In genomic region chr11:19014113-19014440, GRCm38 (mm10) we compare ENCODE assay signal across 7 mouse cellular contexts. TPM values are rescaled to one million over a fixed set of nuclear protein-coding genes. Genes with fewer than 3 reads are reported as not detected.
DNase-seq lines count a peak whose midpoint lies in the region; ATAC-seq and TF ChIP-seq lines count a peak whose summit lies in the region.

No protein-coding gene starts in this region.

- H3K4me1 ChIP-seq in neural tube, embryonic 11.5 days (ENCODE audit: control insufficient read depth, insufficient read depth, low read length): peaks cover 34% of the 10 kb centered on the region
- H3K4me1 ChIP-seq in forebrain, embryonic 16.5 days (replicated peaks; ENCODE audit: control insufficient read depth, insufficient read depth, low read length): peaks cover 22% of the 10 kb centered on the region
- H3K4me1 ChIP-seq in limb, embryonic 14.5 days (ENCODE audit: control insufficient read depth, insufficient read depth, low read length): no peaks in the 10 kb centered on the region; the same call in 1 of the 2 replicates
- H3K4me1 ChIP-seq in stomach, embryonic 14.5 days (ENCODE audit: control insufficient read depth, insufficient read depth, low read length): peaks cover 12% of the 10 kb centered on the region; the same call in 1 of the 2 replicates

- peak overlapping the region; percentile 98 for H3K27ac ChIP-seq in neural tube, embryonic 11.5 days (ENCODE audit: low read depth, low read length)
- no peak overlapping the region for H3K27ac ChIP-seq in forebrain, embryonic 16.5 days (ENCODE audit: low read length)
- H3K27ac ChIP-seq in limb, embryonic 14.5 days (replicated peaks; ENCODE audit: low read depth, low read length): no peak overlapping the region
- peak overlapping the region; percentile 100 for H3K27ac ChIP-seq in stomach, embryonic 14.5 days (ENCODE audit: low read length)

- no peak for ATAC-seq in neural tube, embryonic 11.5 days (ENCODE audit: insufficient read depth, low FRiP score, low TSS enrichment)
- ATAC-seq in forebrain, embryonic 16.5 days: no peak
- ATAC-seq in limb, embryonic 14.5 days (ENCODE audit: low FRiP score, low read depth): no peak
- ATAC-seq in stomach, embryonic 14.5 days (ENCODE audit: insufficient number of reproducible peaks, insufficient read depth, low FRiP score, low read depth): no peak
- ATAC-seq in frontal cortex, adult (ENCODE audit: low TSS enrichment): no peak

- H3K36me3 ChIP-seq in neural tube, embryonic 11.5 days (ENCODE audit: control insufficient read depth, insufficient read depth, low read length): no peaks in the 10 kb centered on the region; the same call in none of the 2 replicates
- H3K36me3 ChIP-seq in forebrain, embryonic 16.5 days (ENCODE audit: control insufficient read depth, insufficient read depth): no peaks in the 10 kb centered on the region
- no peaks in the 10 kb centered on the region for H3K36me3 ChIP-seq in limb, embryonic 14.5 days (ENCODE audit: control insufficient read depth, insufficient read depth, low read length)
- peaks cover 40% of the 10 kb centered on the region for H3K36me3 ChIP-seq in stomach, embryonic 14.5 days (ENCODE audit: control insufficient read depth, insufficient read depth, low read length)

- H3K27me3 ChIP-seq in neural tube, embryonic 11.5 days (ENCODE audit: control insufficient read depth, insufficient read depth, low read length): no peaks in the 10 kb centered on the region
- H3K27me3 ChIP-seq in forebrain, embryonic 16.5 days (replicated peaks; ENCODE audit: control insufficient read depth, insufficient read depth, low read length): peaks cover 18% of the 10 kb centered on the region
- peaks cover 87% of the 10 kb centered on the region for H3K27me3 ChIP-seq in limb, embryonic 14.5 days (ENCODE audit: control insufficient read depth, insufficient read depth, low read length)
- no peaks in the 10 kb centered on the region for H3K27me3 ChIP-seq in stomach, embryonic 14.5 days (ENCODE audit: control insufficient read depth, insufficient read depth, low read length)

- H3K4me2 ChIP-seq in neural tube, embryonic 11.5 days (ENCODE audit: low read depth): peak overlapping the region; percentile 92
- peak overlapping the region; percentile 57 for H3K4me2 ChIP-seq in forebrain, embryonic 16.5 days (ENCODE audit: low read length)
- peak overlapping the region; percentile 95 for H3K4me2 ChIP-seq in limb, embryonic 14.5 days (replicated peaks; ENCODE audit: low read depth, low read length, severe bottlenecking)
- H3K4me2 ChIP-seq in stomach, embryonic 14.5 days (replicated peaks; ENCODE audit: low read depth, low read length): peak overlapping the region; percentile 58

- H3K9ac ChIP-seq in neural tube, embryonic 11.5 days (ENCODE audit: low read length): peak overlapping the region; percentile 99
- peak overlapping the region; percentile 49 for H3K9ac ChIP-seq in forebrain, embryonic 16.5 days (replicated peaks; ENCODE audit: low read depth, low read length)
- peak overlapping the region; percentile 50; the same call in 1 of the 2 replicates for H3K9ac ChIP-seq in limb, embryonic 14.5 days (ENCODE audit: low read depth, low read length, severe bottlenecking)
- H3K9ac ChIP-seq in stomach, embryonic 14.5 days (replicated peaks; ENCODE audit: low read depth, low read length): peak overlapping the region; percentile 100

- no peak for TF ChIP-seq POLR2A in limb, embryonic 14.5 days (IDR thresholded peaks at IDR 0.05; ENCODE audit: borderline replicate concordance, extremely low read depth, insufficient read depth, insufficient read length)

- H3K4me3 ChIP-seq in neural tube, embryonic 11.5 days (ENCODE audit: low read depth, low read length): peak overlapping the region; percentile 89
- peak overlapping the region; percentile 47 for H3K4me3 ChIP-seq in forebrain, embryonic 16.5 days (replicated peaks; ENCODE audit: low read length)
- H3K4me3 ChIP-seq in limb, embryonic 14.5 days (replicated peaks; ENCODE audit: low read length): peak overlapping the region; percentile 32
- peak overlapping the region; percentile 46 for H3K4me3 ChIP-seq in stomach, embryonic 14.5 days (ENCODE audit: low read depth, low read length)

- 4% methylated on average over 12 of the region's 12 CpGs for WGBS in neural tube, embryonic 11.5 days
- 32% methylated on average over 12 of the region's 12 CpGs for WGBS in forebrain, embryonic 16.5 days
- 12% methylated on average over 12 of the region's 12 CpGs for WGBS in limb, embryonic 14.5 days
- 3% methylated on average over 12 of the region's 12 CpGs for WGBS in stomach, embryonic 14.5 days

- peak; percentile 32 for DNase-seq in neural tube, embryonic 11.5 days (ENCODE audit: low spot score)
- DNase-seq in neural tube, embryonic 10.5 days (ENCODE audit: extremely low spot score, low spot score): no peak
- no peak for DNase-seq in limb, embryonic 14.5 days (ENCODE audit: low spot score)
- DNase-seq in thymus, adult 18-20 months: no peak

- H3K9me3 ChIP-seq in neural tube, embryonic 11.5 days (ENCODE audit: control insufficient read depth, low read length): no peaks in the 10 kb centered on the region
- H3K9me3 ChIP-seq in forebrain, embryonic 16.5 days (ENCODE audit: control insufficient read depth, low read length): no peaks in the 10 kb centered on the region
- H3K9me3 ChIP-seq in limb, embryonic 14.5 days (ENCODE audit: control insufficient read depth, low read length): no peaks in the 10 kb centered on the region
- no peaks in the 10 kb centered on the region for H3K9me3 ChIP-seq in stomach, embryonic 14.5 days (ENCODE audit: control insufficient read depth, low read depth, low read length)

RNA-seq across cellular contexts. Expression of gene Meis1, which starts 4.7 kb away (rescaled TPM):
- 183 and 189 TPM in 2 replicates for polyA plus RNA-seq in neural tube, embryonic 11.5 days (2014; fragmentation: Nextera tagmentation; extraction: Ambion mirVana)
- polyA plus RNA-seq in forebrain, embryonic 16.5 days (2015; fragmentation: Nextera tagmentation; extraction: Ambion mirVana): 28.5 and 41.4 TPM in 2 replicates
- polyA plus RNA-seq in limb, embryonic 14.5 days (2012; rRNA removed): 12.1 and 16.2 TPM in 2 replicates
- polyA plus RNA-seq in limb, embryonic 14.5 days (2014; fragmentation: Nextera tagmentation; extraction: Ambion mirVana): 13.6 and 15.9 TPM in 2 replicates
- 151 and 155 TPM in 2 replicates for polyA plus RNA-seq in stomach, embryonic 14.5 days (2014; fragmentation: Nextera tagmentation; extraction: Ambion mirVana)

Comparison
In these comparisons a context has a peak if more than half of its experiments do, and no peak if none do; other contexts are left out.
1. H3K27ac ChIP-seq: peak in neural tube, embryonic 11.5 days (single experiment) and stomach, embryonic 14.5 days (single experiment); none in forebrain, embryonic 16.5 days (single experiment) and limb, embryonic 14.5 days (single experiment).
2. H3K4me3 ChIP-seq: peak in every context shown above with its lines; median percentile 89 in neural tube, embryonic 11.5 days; 47 in forebrain, embryonic 16.5 days; 46 in stomach, embryonic 14.5 days; 32 in limb, embryonic 14.5 days.
3. H3K9ac ChIP-seq: peak in every context shown above with its lines; median percentile 100 in stomach, embryonic 14.5 days; 99 in neural tube, embryonic 11.5 days; 50 in limb, embryonic 14.5 days; 49 in forebrain, embryonic 16.5 days.
4. Peak in every context shown above with its lines, with median percentiles within 50 percentile points of each other: H3K4me2 ChIP-seq.